Mouse (Mus musculus) embryonic facial prominence, embryonic 10.5 days (tissue): ENCODE results near the gene Tbc1d22b. TPM values are rescaled to one million over a fixed set of nuclear protein-coding genes. Genes with fewer than 3 reads are reported as not detected.
A peak's percentile ranks its signal among the peaks of the same experiment; 100 is the strongest.
"Not testable (repeated sequence)": the region's sequence is repeated elsewhere in the genome, so short reads cannot be mapped to it uniquely, and the experiment has no call there.

Experiments
- DNase-seq: peaks from one replicate; pipeline ENCODE4 v3.0.0-alpha.2; 2017; ENCODE audit warnings: low spot score
- H3K27ac ChIP-seq: fragments of 300-500 bp; sonication (generic); replicated peaks from 2 replicates; pipeline ENCODE4 v1.5.1; 2016; ENCODE audit warnings: mild to moderate bottlenecking
- H3K27me3 ChIP-seq: fragments of 300-500 bp; sonication (generic); replicated peaks from 2 replicates; pipeline ENCODE4 v1.6.1; 2016; ENCODE audit warnings: low read depth, mild to moderate bottlenecking; ENCODE audit not compliant: poor library complexity, severe bottlenecking
- H3K36me3 ChIP-seq: fragments of 300-500 bp; sonication (generic); replicated peaks from 2 replicates; pipeline ENCODE4 v1.6.1; 2016; ENCODE audit warnings: mild to moderate bottlenecking, moderate library complexity
- H3K4me1 ChIP-seq: fragments of 300-500 bp; sonication (generic); 2 replicates; pipeline ENCODE4 v1.6.1; 2016
- H3K4me3 ChIP-seq: fragments of 300-500 bp; sonication (generic); 2 replicates; pipeline ENCODE4 v1.5.1; 2016; ENCODE audit warnings: mild to moderate bottlenecking, moderate library complexity
- H3K9me3 ChIP-seq: fragments of 300-500 bp; sonication (generic); 2 replicates; pipeline ENCODE4 v1.6.1; 2016; ENCODE audit warnings: mild to moderate bottlenecking
- WGBS: fragments of 180-500 bp; shearing (Covaris S2); methylation state at CpG from one replicate; pipeline ENCODE4 v1.1.7; 2016; 5-methylcytosine and 5-hydroxymethylcytosine counted together
- polyA plus RNA-seq: library from polyadenylated mRNA; unstranded; fragments of >200 nt; fragmentation: Nextera tagmentation; extraction: Ambion mirVana; gene quantifications from 2 replicates; pipeline ENCODE4 v1.2.1, GENCODE M21; 2016

The Tbc1d22b gene
- polyA plus RNA-seq, 1 experiment from 2014 or later = 19.5 TPM

DNA sequence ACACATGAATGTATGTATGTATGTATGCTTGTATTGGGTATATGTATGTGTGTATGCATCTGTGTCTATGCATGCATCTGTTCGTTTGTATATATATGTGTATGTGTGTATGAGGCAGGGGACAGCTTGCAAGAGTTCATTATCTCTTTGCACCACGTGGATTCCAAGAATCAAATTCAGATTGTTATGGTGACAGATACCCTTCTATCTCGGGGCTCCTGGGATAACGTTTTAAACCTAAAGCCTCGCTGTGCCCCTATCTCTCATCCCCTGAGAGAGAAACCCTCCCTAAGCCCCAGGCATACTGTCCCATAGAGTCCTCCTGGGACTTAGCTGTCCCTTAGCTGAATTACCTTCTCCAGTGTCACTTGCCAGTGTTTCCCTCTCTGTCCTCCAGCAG lies 34.0 kb downstream of the Tbc1d22b start:
- Histone ChIP-seq H3K4me3 (no peak overlapping the region), H3K36me3 (peaks cover 75% of the 10 kb centered on the region), H3K27me3 (no peaks in the 10 kb centered on the region), H3K4me1 (peaks cover 8% of the 10 kb centered on the region; the same call in 1 of the 2 replicates), H3K27ac (no peak overlapping the region), H3K9me3 (no peaks in the 10 kb centered on the region)
- DNase-seq = no peak
- 80% methylated on average over 5 of the region's 5 CpGs for WGBS

GRCm38 (mm10) chr17:29584306-29584705 lies 34.7 kb downstream of the Tbc1d22b start:
- no peaks in the 10 kb centered on the region for H3K9me3 ChIP-seq
- DNase-seq = no peak
- H3K4me1 ChIP-seq = peaks cover 15% of the 10 kb centered on the region
- WGBS = 78% methylated on average over 5 of the region's 5 CpGs
- H3K27me3 ChIP-seq = no peaks in the 10 kb centered on the region
- H3K4me3 ChIP-seq = no peak overlapping the region
- peaks cover 68% of the 10 kb centered on the region for H3K36me3 ChIP-seq
- no peak overlapping the region for H3K27ac ChIP-seq

- DNase-seq = no peak
- Histone ChIP-seq H3K4me3 (no peak overlapping the region), H3K9me3 (no peaks in the 10 kb centered on the region), H3K36me3 (peaks cover 63% of the 10 kb centered on the region), H3K27ac (no peak overlapping the region), H3K4me1 (peaks cover 19% of the 10 kb centered on the region), H3K27me3 (no peaks in the 10 kb centered on the region)
- WGBS = 77% methylated on average over 3 of the region's 3 CpGs
These were observed 35.2 kb downstream of the Tbc1d22b start for GRCm38 (mm10) chr17:29584737-29585136.

- no peaks in the 10 kb centered on the region for H3K9me3 ChIP-seq
- H3K27me3 ChIP-seq = no peaks in the 10 kb centered on the region
- H3K27ac ChIP-seq = no peak overlapping the region
- H3K4me1 ChIP-seq = peaks cover 21% of the 10 kb centered on the region
- WGBS = 82% methylated on average over 6 of the region's 6 CpGs
- H3K36me3 ChIP-seq = peaks cover 57% of the 10 kb centered on the region
- H3K4me3 ChIP-seq = no peak overlapping the region
- no peak for DNase-seq
These were observed 35.9 kb downstream of the Tbc1d22b start for GRCm38 (mm10) chr17:29585446-29585845.

DNA sequence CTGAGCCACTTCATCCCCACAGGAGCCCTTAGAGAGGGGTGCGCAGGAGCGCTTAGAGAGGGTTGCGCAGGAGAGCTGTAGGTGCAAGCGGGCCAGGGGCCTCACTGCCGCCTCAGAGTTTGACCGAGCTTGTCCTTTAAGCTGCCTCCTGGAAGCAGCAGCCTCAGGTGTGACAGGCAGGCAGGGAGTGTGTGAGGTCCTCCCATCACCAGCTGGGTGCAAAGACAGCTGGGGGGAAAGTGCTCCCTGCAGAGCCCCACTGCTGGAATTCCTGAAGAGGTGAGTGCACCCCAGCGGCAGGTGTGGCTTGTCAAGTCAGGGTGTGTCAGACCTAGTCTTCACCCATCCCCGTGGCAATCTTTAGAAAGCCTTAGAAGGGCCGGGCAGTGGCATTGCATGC lies 37.3 kb downstream of the Tbc1d22b start:
- H3K4me3 ChIP-seq = no peak overlapping the region
- whole genome bisulfite sequencing = 89% methylated on average over 9 of the region's 9 CpGs
- no peaks in the 10 kb centered on the region for H3K9me3 ChIP-seq
- H3K27me3 ChIP-seq = no peaks in the 10 kb centered on the region
- no peak overlapping the region for H3K27ac ChIP-seq
- peaks cover 44% of the 10 kb centered on the region for H3K36me3 ChIP-seq
- DNase-seq = no peak
- peaks cover 21% of the 10 kb centered on the region for H3K4me1 ChIP-seq

DNA sequence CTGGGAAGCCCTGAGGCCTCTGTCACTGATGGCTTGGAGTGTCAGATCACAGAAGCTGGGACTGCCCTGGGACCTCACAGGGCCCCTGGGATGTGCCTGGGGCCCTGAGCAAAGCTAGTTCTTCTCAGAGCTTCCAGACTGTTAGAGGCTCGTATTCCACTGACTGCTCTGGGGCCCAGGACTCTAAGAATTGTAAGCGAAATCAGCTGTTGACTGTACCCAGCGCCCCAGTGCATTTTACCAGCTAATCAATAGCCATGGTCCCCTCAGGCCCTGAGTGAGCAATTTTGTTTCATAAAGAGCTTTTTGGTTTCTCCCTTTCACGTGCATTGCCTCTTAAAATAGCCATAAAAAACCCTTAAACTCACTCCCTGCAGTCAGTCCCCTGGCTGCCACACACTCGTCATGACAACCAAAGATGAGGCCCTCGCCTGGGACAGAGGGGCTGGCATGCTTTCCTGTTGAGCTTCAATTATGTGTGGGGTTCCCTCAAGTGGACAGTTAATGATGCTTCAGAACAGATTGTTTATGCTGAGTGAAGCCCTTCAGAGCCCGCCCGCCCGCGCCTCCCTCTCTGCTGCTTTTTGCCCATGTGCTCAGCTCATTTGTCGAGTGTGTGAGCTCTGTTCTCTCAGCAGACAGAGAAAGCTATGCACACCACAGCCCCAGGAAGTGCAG lies 39.8 kb downstream of the Tbc1d22b start:
- Histone ChIP-seq H3K36me3 (peaks cover 36% of the 10 kb centered on the region), H3K4me3 (no peak overlapping the region), H3K27me3 (no peaks in the 10 kb centered on the region), H3K4me1 (peaks cover 14% of the 10 kb centered on the region), H3K9me3 (no peaks in the 10 kb centered on the region), H3K27ac (peak overlapping the region; percentile 57)
- 61% methylated on average over 11 of the region's 11 CpGs for WGBS
- DNase-seq = peak; percentile 21

DNA sequence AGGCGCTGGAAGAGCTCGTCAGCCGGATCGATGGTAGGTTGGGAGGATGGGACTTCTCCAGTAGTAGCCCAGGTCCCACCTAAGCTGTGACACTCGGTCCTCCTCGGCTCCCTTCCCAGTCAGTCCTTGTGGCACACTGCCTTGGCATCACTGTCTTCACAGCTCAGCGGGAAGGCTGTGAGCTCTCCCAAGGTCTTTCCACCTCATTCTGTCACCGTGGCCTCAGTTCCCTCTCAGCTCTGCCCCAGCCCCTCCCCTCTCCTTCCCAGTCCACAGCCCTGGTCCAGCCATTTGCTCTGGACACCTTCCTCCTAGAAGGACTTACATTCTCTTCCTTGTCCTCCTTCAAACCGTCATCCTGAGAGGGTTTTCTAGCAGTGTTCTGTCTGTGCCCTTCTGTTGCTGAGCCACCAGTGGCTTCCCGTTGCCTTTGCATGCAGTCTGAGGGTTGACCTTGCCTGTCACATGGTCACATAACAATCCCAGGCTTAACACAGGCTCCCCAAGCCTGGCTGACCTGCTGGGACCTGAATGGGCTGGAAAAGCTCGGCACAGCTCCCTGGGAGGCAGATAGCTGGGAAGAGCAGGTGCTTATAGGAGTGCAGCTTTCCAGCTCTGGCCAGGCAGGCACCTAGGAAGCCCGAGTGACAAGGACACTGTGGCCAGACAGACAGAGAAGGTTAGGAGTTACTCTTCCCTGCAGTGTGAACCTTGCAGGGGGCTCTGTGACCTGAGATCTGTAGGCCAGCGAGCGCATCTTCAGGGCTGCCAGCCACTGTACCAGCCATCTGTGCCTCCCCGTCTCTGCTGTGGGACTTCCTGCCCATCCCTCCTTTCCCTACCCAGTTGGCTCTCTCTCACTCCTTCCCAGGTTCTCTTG lies 46.5 kb downstream of the Tbc1d22b start:
- WGBS = 85% methylated on average over 15 of the region's 15 CpGs
- peaks cover 72% of the 10 kb centered on the region for H3K36me3 ChIP-seq
- DNase-seq = no peak

GRCm38 (mm10) chr17:29596771-29597132 lies 47.2 kb downstream of the Tbc1d22b start:
- DNase-seq = no peak
- Histone ChIP-seq H3K27ac (peak overlapping the region; percentile 44; the same call in 1 of the 2 replicates), H3K36me3 (peaks cover 77% of the 10 kb centered on the region), H3K4me1 (peaks cover 12% of the 10 kb centered on the region), H3K27me3 (no peaks in the 10 kb centered on the region), H3K9me3 (no peaks in the 10 kb centered on the region), H3K4me3 (no peak overlapping the region)
- WGBS = 88% methylated on average over 13 of the region's 13 CpGs

More for the DNA sequence above, 46.5 kb downstream of the Tbc1d22b start:
- Histone ChIP-seq H3K9me3 (no peaks in the 10 kb centered on the region), H3K27ac (peak overlapping the region; percentile 44; the same call in 1 of the 2 replicates), H3K27me3 (no peaks in the 10 kb centered on the region), H3K4me1 (peaks cover 12% of the 10 kb centered on the region), H3K4me3 (no peak overlapping the region)

- no peak overlapping the region for H3K4me3 ChIP-seq
- H3K27me3 ChIP-seq = no peaks in the 10 kb centered on the region
- H3K36me3 ChIP-seq = peaks cover 87% of the 10 kb centered on the region
- no peak for DNase-seq
- peaks cover 12% of the 10 kb centered on the region for H3K4me1 ChIP-seq
- H3K27ac ChIP-seq = no peak overlapping the region
- WGBS = 94% methylated on average over 14 of the region's 14 CpGs
- H3K9me3 ChIP-seq = no peaks in the 10 kb centered on the region
These were observed 49.5 kb downstream of the Tbc1d22b start for GRCm38 (mm10) chr17:29599051-29599450.

- Histone ChIP-seq H3K27me3 (no peaks in the 10 kb centered on the region), H3K36me3 (peaks cover 89% of the 10 kb centered on the region), H3K9me3 (no peaks in the 10 kb centered on the region), H3K4me3 (no peak overlapping the region), H3K27ac (no peak overlapping the region), H3K4me1 (peaks cover 12% of the 10 kb centered on the region)
- WGBS = 87% methylated on average over 8 of the region's 8 CpGs
- DNase-seq = no peak
These were observed 50.0 kb downstream of the Tbc1d22b start for GRCm38 (mm10) chr17:29599537-29599936.

- Histone ChIP-seq H3K4me3 (no peak overlapping the region), H3K27me3 (no peaks in the 10 kb centered on the region), H3K36me3 (peaks cover 85% of the 10 kb centered on the region), H3K4me1 (peaks cover 12% of the 10 kb centered on the region), H3K27ac (no peak overlapping the region), H3K9me3 (no peaks in the 10 kb centered on the region)
- 79% methylated on average over 4 of the region's 4 CpGs for WGBS
- no peak for DNase-seq
These were observed 51.8 kb downstream of the Tbc1d22b start for GRCm38 (mm10) chr17:29601391-29601790.

- Histone ChIP-seq H3K4me1 (peaks cover 6% of the 10 kb centered on the region; the same call in 1 of the 2 replicates), H3K27me3 (no peaks in the 10 kb centered on the region), H3K9me3 (no peaks in the 10 kb centered on the region), H3K36me3 (peaks cover 76% of the 10 kb centered on the region), H3K27ac (no peak overlapping the region), H3K4me3 (no peak overlapping the region)
- peak; percentile 82 for DNase-seq
- 29% methylated on average over 6 of the region's 6 CpGs for WGBS
These were observed 53.7 kb downstream of the Tbc1d22b start for GRCm38 (mm10) chr17:29603283-29603682.

DNA sequence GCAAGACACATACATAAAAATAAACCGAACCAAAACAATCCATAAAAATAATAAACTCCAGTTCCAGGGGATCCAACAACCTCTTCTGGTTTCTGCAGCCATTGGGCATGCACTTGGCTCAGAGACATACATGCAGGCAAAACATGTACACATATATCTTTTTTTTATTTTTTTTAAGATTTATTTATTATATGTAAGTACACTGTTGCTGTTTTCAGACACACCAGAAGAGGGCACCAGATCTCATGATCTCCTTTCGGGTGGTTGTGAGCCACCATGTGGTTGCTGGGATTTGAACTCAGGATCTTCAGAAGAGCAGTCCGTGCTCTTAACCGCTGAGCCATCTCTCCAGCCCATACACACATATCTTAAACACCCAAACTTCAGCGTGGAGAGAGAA lies 63.9 kb downstream of the Tbc1d22b start:
- 87% methylated on average over 5 of the region's 5 CpGs for WGBS
- Histone ChIP-seq H3K4me1 (peaks cover 42% of the 10 kb centered on the region), H3K36me3 (peaks cover 19% of the 10 kb centered on the region)
- not testable (repeated sequence) for H3K27ac ChIP-seq, DNase-seq, H3K9me3 ChIP-seq, H3K4me3 ChIP-seq, H3K27me3 ChIP-seq
